Mouse (Mus musculus) liver, embryonic 14.5 days (tissue): ENCODE data around the gene Megf11.

ENCODE experiments used
- CTCF ChIP-seq: IDR thresholded peaks from 2 replicates; pipeline ENCODE4 v1.5.1; 2016; ENCODE audit warnings: antibody characterized with exemption, low read depth, control low read depth
- EP300 ChIP-seq: IDR thresholded peaks from 2 replicates; pipeline ENCODE4 v1.6.1; 2016; ENCODE audit warnings: antibody characterized with exemption, low read depth

- TF ChIP-seq CTCF: no peak
- no peak for TF ChIP-seq EP300
Observed at GRCm38 (mm10) chr9:64537821-64538220, 152.4 kb downstream of the Megf11 start.
